Comparison of ENCODE assay signal across 9 mouse cellular contexts in genomic region chr11:94420325-94420724, GRCm38 (mm10). TPM values are rescaled to one million over a fixed set of nuclear protein-coding genes. Genes with fewer than 3 reads are reported as not detected.
A peak's percentile ranks its signal among the peaks of the same experiment; 100 is the strongest.
DNase-seq lines count a peak whose midpoint lies in the region; TF ChIP-seq lines count a peak whose summit lies in the region.
"Had no signal": no experiment of that assay in that cellular context is flagged by ENCODE, and none has a peak within 500 bp of the region (broad histone marks: within the 10 kb centered on the region; RNA-seq: fewer than 3 reads in every experiment).

No protein-coding gene starts in this region.

- WGBS in lung, adult 2 months = 14% methylated on average over 7 of the region's 7 CpGs

- no peaks in the 10 kb centered on the region for H3K4me1 ChIP-seq in lung, adult 2 months (ENCODE audit: control insufficient read depth, insufficient read depth, low read length)
- H3K4me1 ChIP-seq: liver, embryonic 15.5 days had no signal

- H3K27ac ChIP-seq in gastrocnemius, adult 2 months = no peak overlapping the region
- H3K27ac ChIP-seq: liver, embryonic 15.5 days had no signal

- H3K4me3 ChIP-seq in gastrocnemius, adult 2 months = no peak overlapping the region
- no peak overlapping the region for H3K4me3 ChIP-seq in lung, adult 2 months (replicated peaks; ENCODE audit: extremely low read depth, low read depth, low read length)
- H3K4me3 ChIP-seq: liver, embryonic 15.5 days had no signal

- peak; percentile 37 for DNase-seq in gastrocnemius, adult 2 months
- no peak for DNase-seq in gastrocnemius, postnatal 25 days
- peak; percentile 44 for DNase-seq in ovary, postnatal 36 days (ENCODE audit: low spot score)
- no peak for DNase-seq in ovary, adult 18-20 months (ENCODE audit: low spot score)
- DNase-seq in cerebellum, adult 9-11 months = peak; percentile 56
- DNase-seq in lung, adult 2 months = peak; percentile 38
- DNase-seq in T-cell, adult 2 months (ENCODE audit: low spot score) = no peak
- no peak for DNase-seq in layer of hippocampus, adult 8-10 months (ENCODE audit: low spot score in 2 of 2)

- intact Hi-C loops in gastrocnemius, adult 2 months (cut with DNase I) = loop anchor here (5.0 kb wide), 1 partner anchor 67 kb away; the partner anchor contains the start of gene Spata20

- no peak for TF ChIP-seq POLR2A in lung, adult 2 months (IDR thresholded peaks at IDR 0.05; ENCODE audit: borderline replicate concordance, extremely low read depth, low read depth, low read length)

- TF ChIP-seq CTCF in gastrocnemius, adult 2 months (IDR thresholded peaks at IDR 0.05) = peak; percentile 56
- TF ChIP-seq CTCF in lung, adult 2 months (IDR thresholded peaks at IDR 0.05; ENCODE audit: insufficient read depth, low read length) = peak; percentile 44; the same call in 1 of the 2 replicates

RNA-seq across cellular contexts. Expression of gene Abcc3, which starts 27.5 kb away (rescaled TPM):
- total RNA-seq in gastrocnemius, adult 2 months (2021) = under 1 TPM; 0.46 to 0.53 TPM
- under 1 TPM; 0.90 to 0.94 TPM for total RNA-seq in gastrocnemius, postnatal 25 days (2021)
- polyA plus RNA-seq in lung, adult 2 months (2012; rRNA removed) = 47.6 and 57.9 TPM in 2 replicates
- total RNA-seq in layer of hippocampus, adult 8-10 months (2022) = 1 to 10 TPM; 1.3 to 8.4 (median 3.9) TPM

RNA-seq across cellular contexts. Expression of gene Cacna1g, which starts 53.7 kb away (rescaled TPM):
- 1 to 10 TPM; 1.2 to 3.0 TPM for total RNA-seq in gastrocnemius, adult 2 months (2021)
- 1 to 10 TPM; 2.0 to 3.2 TPM for total RNA-seq in gastrocnemius, postnatal 25 days (2021)
- polyA plus RNA-seq in lung, adult 2 months (2012; rRNA removed) = 3.5 and 4.3 TPM in 2 replicates
- 10 to 100 TPM; 49.3 to 83.1 (median 67.7) TPM for total RNA-seq in layer of hippocampus, adult 8-10 months (2022)

Comparison
In these comparisons a context has a peak if more than half of its experiments do, and no peak if none do; other contexts are left out.
1. DNase-seq: peak in gastrocnemius, adult 2 months (single experiment), ovary, postnatal 36 days (single experiment), cerebellum, adult 9-11 months (single experiment) and lung, adult 2 months (single experiment); none in gastrocnemius, postnatal 25 days (single experiment), ovary, adult 18-20 months (single experiment), T-cell, adult 2 months (single experiment) and layer of hippocampus, adult 8-10 months (0 of 2).
2. RNA of gene Cacna1g, which starts 53.7 kb away (total RNA-seq): 49.3 to 83.1 TPM in layer of hippocampus, adult 8-10 months; 2.0 to 3.2 TPM in gastrocnemius, postnatal 25 days and 1.2 to 3.0 TPM in gastrocnemius, adult 2 months; every median in the first group is over 10 times any median in the second.